In genomic region chr9:40799837-40800501, GRCm38 (mm10) we compare ENCODE assay signal across 8 mouse cellular contexts. TPM values are rescaled to one million over a fixed set of nuclear protein-coding genes. Genes with fewer than 3 reads are reported as not detected.
A peak's percentile ranks its signal among the peaks of the same experiment; 100 is the strongest.
DNase-seq lines count a peak whose midpoint lies in the region; ATAC-seq and TF ChIP-seq lines count a peak whose summit lies in the region.

No protein-coding gene starts in this region.

- 1% methylated on average over 30 of the region's 30 CpGs for WGBS in forebrain, embryonic 13.5 days
- WGBS in lung, embryonic 15.5 days, result under 1% methylated on average over 30 of the region's 30 CpGs

- peaks cover 18% of the 10 kb centered on the region; the same call in 1 of the 2 replicates for H3K9me3 ChIP-seq in E14TG2a.4 (ENCODE audit: low read length)
- no peaks in the 10 kb centered on the region for H3K9me3 ChIP-seq in forebrain, embryonic 13.5 days (replicated peaks)
- no peaks in the 10 kb centered on the region for H3K9me3 ChIP-seq in lung, embryonic 15.5 days

- no peak for TF ChIP-seq CTCF in E14TG2a.4 (conservative IDR thresholded peaks at IDR 0.05; ENCODE audit: low read length)

- peaks cover 35% of the 10 kb centered on the region for H3K4me1 ChIP-seq in E14TG2a.4 (replicated peaks; ENCODE audit: low read depth, low read length)
- H3K4me1 ChIP-seq in forebrain, embryonic 13.5 days, result peaks cover 29% of the 10 kb centered on the region
- peaks cover 25% of the 10 kb centered on the region for H3K4me1 ChIP-seq in lung, embryonic 15.5 days

- H3K9ac ChIP-seq in forebrain, embryonic 13.5 days, result peak overlapping the region; percentile 84
- H3K9ac ChIP-seq in lung, embryonic 15.5 days, result peak overlapping the region; percentile 65

- peak; percentile 39 for ATAC-seq in forebrain, embryonic 13.5 days
- peak; percentile 24 for ATAC-seq in lung, embryonic 15.5 days (ENCODE audit: borderline replicate concordance, extremely low read depth, low FRiP score, low TSS enrichment)
- peak; percentile 18; the same call in 1 of the 2 replicates for ATAC-seq in neutrophil, adult 5-6 weeks (ENCODE audit: extremely low read depth, insufficient number of reproducible peaks, low FRiP score, poor library complexity, severe bottlenecking)

- H3K4me3 ChIP-seq in E14TG2a.4 (replicated peaks; ENCODE audit: low read length), result peak overlapping the region; percentile 90
- peak overlapping the region; percentile 94 for H3K4me3 ChIP-seq in forebrain, embryonic 13.5 days
- H3K4me3 ChIP-seq in lung, embryonic 15.5 days, result peak overlapping the region; percentile 81

- peak; percentile 62 for DNase-seq in c-Kit-positive CD71-positive TER-119-negative erythroid progenitor cells, embryonic 14.5 days (ENCODE audit: low read depth)
- peak; percentile 89 to 91 for DNase-seq in heart, postnatal 10 days
- DNase-seq in kidney, postnatal 4 days, result peak; percentile 83 to 90
- peak; percentile 44 to 60 for DNase-seq in thymus, adult 18-20 months

- H3K4me2 ChIP-seq in forebrain, embryonic 13.5 days, result peak overlapping the region; percentile 69
- H3K4me2 ChIP-seq in lung, embryonic 15.5 days, result peak overlapping the region; percentile 72

- peak overlapping the region; percentile 98 for H3K27ac ChIP-seq in forebrain, embryonic 13.5 days
- peak overlapping the region; percentile 99 for H3K27ac ChIP-seq in lung, embryonic 15.5 days

- intact Hi-C loops in heart, postnatal 10 days (cut with DNase I), result loop anchor here (2.0 kb wide), 1 partner anchor 15 kb away; no protein-coding TSS in a partner anchor

- H3K36me3 ChIP-seq in E14TG2a.4 (ENCODE audit: insufficient read depth, low read length), result peaks cover 32% of the 10 kb centered on the region
- peaks cover 23% of the 10 kb centered on the region for H3K36me3 ChIP-seq in forebrain, embryonic 13.5 days (ENCODE audit: poor library complexity, severe bottlenecking)
- H3K36me3 ChIP-seq in lung, embryonic 15.5 days, result peaks cover 20% of the 10 kb centered on the region; the same call in 1 of the 2 replicates

- H3K27me3 ChIP-seq in E14TG2a.4 (ENCODE audit: insufficient read depth, low read length), result no peaks in the 10 kb centered on the region
- no peaks in the 10 kb centered on the region for H3K27me3 ChIP-seq in forebrain, embryonic 13.5 days
- H3K27me3 ChIP-seq in lung, embryonic 15.5 days, result no peaks in the 10 kb centered on the region

RNA-seq across cellular contexts. Expression of gene Hspa8, which starts 0.8 kb away (rescaled TPM):
- 3,030 and 3,122 TPM in 2 replicates for polyA plus RNA-seq in forebrain, embryonic 13.5 days (2015; fragmentation: Nextera tagmentation; extraction: Ambion mirVana)
- total RNA-seq in heart, postnatal 10 days (2021), result 1,000 to 10,000 TPM; 1,111 to 1,159 TPM
- 2,564 and 2,677 TPM in 2 replicates for polyA plus RNA-seq in lung, embryonic 15.5 days (2015; fragmentation: Nextera tagmentation; extraction: Ambion mirVana)
- 1,488 and 1,684 TPM in 2 replicates for total RNA-seq in neutrophil, adult 5-6 weeks (2017)

Comparison
In these comparisons a context has a peak if more than half of its experiments do, and no peak if none do; other contexts are left out.
1. Peak in every context shown above with its lines: DNase-seq, ATAC-seq, H3K4me3 ChIP-seq and H3K27ac ChIP-seq.